Mouse (Mus musculus) intestine, embryonic 14.5 days (tissue): Measurements from ENCODE around the gene Chn2. TPM values are rescaled to one million over a fixed set of nuclear protein-coding genes. Genes with fewer than 3 reads are reported as not detected.

Experiments used
- ATAC-seq: fragments of 200-750 bp; cut with Nextera tagmentation; replicated peaks from 2 replicates; pipeline ENCODE4 v1.8.0; 2017; ENCODE audit warnings: low read depth, moderate number of reproducible peaks, moderate TSS enrichment, moderate library complexity; ENCODE audit not compliant: low FRiP score, low TSS enrichment
- DNase-seq: peaks from one replicate; pipeline ENCODE4 v3.0.0-alpha.2; 2018; ENCODE audit warnings: low spot score
- H3K27ac ChIP-seq: fragments of 300-500 bp; sonication (generic); 2 replicates; pipeline ENCODE4 v1.5.1; 2014; ENCODE audit warnings: low read depth, mild to moderate bottlenecking, control low read depth
- H3K27me3 ChIP-seq: fragments of 300-500 bp; sonication (generic); replicated peaks from 2 replicates; pipeline ENCODE4 v1.6.1; 2014; ENCODE audit warnings: low read length, control low read depth; ENCODE audit not compliant: control insufficient read depth, insufficient read depth
- H3K36me3 ChIP-seq: fragments of 300-500 bp; sonication (generic); 2 replicates; pipeline ENCODE4 v1.6.1; 2014; ENCODE audit warnings: low read length, control low read depth; ENCODE audit not compliant: control insufficient read depth, insufficient read depth
- H3K4me1 ChIP-seq: fragments of 300-500 bp; sonication (generic); replicated peaks from 2 replicates; pipeline ENCODE4 v1.6.1; 2014; ENCODE audit warnings: low read length, control low read depth, mixed read lengths; ENCODE audit not compliant: control insufficient read depth, insufficient read depth
- H3K4me2 ChIP-seq: fragments of 300-500 bp; sonication (generic); 2 replicates; pipeline ENCODE4 v1.6.1; 2014; ENCODE audit warnings: low read length
- H3K4me3 ChIP-seq: fragments of 300-500 bp; sonication (generic); 2 replicates; pipeline ENCODE4 v1.5.1; 2014; ENCODE audit warnings: low read depth, low read length, control low read depth, mixed read lengths
- H3K9ac ChIP-seq: fragments of 300-500 bp; sonication (generic); 2 replicates; pipeline ENCODE4 v1.6.1; 2014; ENCODE audit warnings: mild to moderate bottlenecking, low read length
- H3K9me3 ChIP-seq: fragments of 300-500 bp; sonication (generic); 2 replicates; pipeline ENCODE4 v1.6.1; 2016; ENCODE audit warnings: low read length, control low read depth; ENCODE audit not compliant: control insufficient read depth
- WGBS: fragments of 180-500 bp; shearing (Covaris S2); extraction: QIAGEN DNeasy Blood & Tissue Kit; methylation state at CpG from one replicate; pipeline ENCODE4 v1.1.7; 2014; 5-methylcytosine and 5-hydroxymethylcytosine counted together
- polyA plus RNA-seq: library from polyadenylated mRNA; unstranded; fragments of >200 nt; fragmentation: Nextera tagmentation; extraction: Ambion mirVana; gene quantifications from 2 replicates; pipeline ENCODE4 v1.2.1, GENCODE M21; 2014

Chn2 gene
- polyA plus RNA-seq, 1 experiment from 2014 or later = 25.0 TPM

DNA sequence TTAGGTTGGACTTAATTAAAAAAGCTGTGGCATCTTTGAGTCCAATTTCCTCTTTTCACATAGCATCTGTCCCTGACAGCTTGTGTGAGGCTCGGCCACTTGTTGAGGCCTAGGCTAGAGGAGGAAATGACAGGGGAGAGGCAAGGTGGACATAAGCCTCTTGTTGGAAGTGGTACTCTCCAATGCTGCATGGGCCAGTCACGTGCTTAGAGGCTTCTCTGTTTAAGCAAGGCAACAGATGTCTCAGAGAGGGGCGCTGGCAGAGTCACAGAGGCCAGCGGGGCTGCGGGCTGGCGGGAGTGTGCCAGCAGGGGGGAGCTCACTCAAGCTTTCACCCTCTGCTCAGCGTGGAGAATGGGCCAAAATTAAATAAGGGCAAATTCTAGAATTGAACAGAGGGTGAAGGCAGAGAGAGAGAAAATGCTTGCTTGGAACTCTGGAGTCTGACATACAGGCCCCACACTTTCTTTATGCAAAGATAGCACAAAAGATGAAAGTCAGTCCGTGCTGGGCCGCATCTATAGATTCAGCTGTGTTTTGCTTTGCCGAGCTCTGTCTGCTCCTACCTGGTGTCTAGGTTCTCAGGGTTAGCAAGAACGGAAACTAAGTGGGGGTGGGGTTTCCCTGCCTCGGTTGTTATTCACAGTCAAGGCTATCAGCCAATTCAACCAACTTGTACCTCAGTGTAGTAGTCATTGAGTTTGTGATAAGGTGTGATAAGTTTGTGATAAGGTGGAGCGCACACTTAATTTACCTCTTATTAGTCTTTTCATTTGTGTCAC, 80.7 kb downstream of the Chn2 start:
- 38% methylated on average over 13 of the region's 13 CpGs for WGBS
- no peak overlapping the region for H3K4me3 ChIP-seq
- ATAC-seq = no peak
- H3K27ac ChIP-seq = no peak overlapping the region
- no peaks in the 10 kb centered on the region for H3K36me3 ChIP-seq
- H3K9me3 ChIP-seq = no peaks in the 10 kb centered on the region
- no peaks in the 10 kb centered on the region for H3K27me3 ChIP-seq
- H3K4me2 ChIP-seq = no peak overlapping the region
- DNase-seq = no peak
- no peak overlapping the region for H3K9ac ChIP-seq
- H3K4me1 ChIP-seq = peaks cover 7% of the 10 kb centered on the region; the same call in 1 of the 2 replicates

DNA sequence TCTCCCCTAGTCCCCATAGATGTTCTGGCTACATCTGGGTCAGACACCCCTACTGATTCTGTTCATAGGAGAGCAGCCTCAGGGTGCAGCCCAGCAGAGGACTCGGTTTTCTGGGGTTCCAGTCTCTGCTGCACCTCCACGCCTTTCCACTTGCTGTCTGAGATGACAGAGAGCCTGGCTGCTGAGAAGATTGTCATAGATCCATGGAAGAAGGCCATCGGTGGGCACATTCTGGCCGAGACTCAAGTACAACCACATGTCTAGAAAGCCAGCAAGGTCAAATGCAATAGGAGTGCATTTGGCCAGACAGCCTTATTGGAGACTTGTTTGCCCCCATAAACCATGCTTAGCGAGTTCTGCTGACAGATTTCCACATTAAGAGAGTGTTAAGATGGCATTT, 81.5 kb downstream of the Chn2 start:
- ATAC-seq = no peak
- no peak for DNase-seq
- no peak overlapping the region for H3K4me3 ChIP-seq
- peaks cover 10% of the 10 kb centered on the region; the same call in 1 of the 2 replicates for H3K4me1 ChIP-seq
- WGBS = 86% methylated on average over 5 of the region's 5 CpGs
- H3K27me3 ChIP-seq = no peaks in the 10 kb centered on the region
- no peaks in the 10 kb centered on the region for H3K9me3 ChIP-seq
- no peak overlapping the region for H3K4me2 ChIP-seq
- H3K9ac ChIP-seq = no peak overlapping the region
- no peak overlapping the region for H3K27ac ChIP-seq
- H3K36me3 ChIP-seq = no peaks in the 10 kb centered on the region

DNA sequence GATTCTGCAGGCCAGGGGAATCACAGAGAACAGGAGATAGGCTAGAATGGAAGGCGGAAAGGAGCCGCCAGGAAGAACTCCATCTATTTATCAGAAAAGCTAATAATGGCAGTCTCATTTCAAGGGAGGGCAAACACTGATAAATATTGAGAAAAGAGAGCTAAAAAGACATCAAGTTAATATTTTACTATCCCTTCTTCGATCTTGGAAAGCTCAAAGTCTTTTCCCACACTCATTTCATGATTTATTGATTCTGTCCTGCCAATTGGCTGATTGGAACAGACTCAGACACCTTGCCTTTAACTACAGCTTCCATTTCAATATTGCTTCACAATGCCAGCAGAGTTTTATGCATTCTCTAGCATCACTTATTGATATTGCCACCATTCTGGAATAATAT, 85.2 kb downstream of the Chn2 start:
- 45% methylated on average over 3 of the region's 3 CpGs for WGBS
- Histone ChIP-seq H3K9ac (no peak overlapping the region), H3K36me3 (no peaks in the 10 kb centered on the region), H3K4me2 (no peak overlapping the region), H3K4me3 (no peak overlapping the region), H3K4me1 (peaks cover 8% of the 10 kb centered on the region; the same call in 1 of the 2 replicates), H3K27ac (no peak overlapping the region), H3K9me3 (no peaks in the 10 kb centered on the region), H3K27me3 (no peaks in the 10 kb centered on the region)
- DNase-seq = no peak
- ATAC-seq = no peak

DNA sequence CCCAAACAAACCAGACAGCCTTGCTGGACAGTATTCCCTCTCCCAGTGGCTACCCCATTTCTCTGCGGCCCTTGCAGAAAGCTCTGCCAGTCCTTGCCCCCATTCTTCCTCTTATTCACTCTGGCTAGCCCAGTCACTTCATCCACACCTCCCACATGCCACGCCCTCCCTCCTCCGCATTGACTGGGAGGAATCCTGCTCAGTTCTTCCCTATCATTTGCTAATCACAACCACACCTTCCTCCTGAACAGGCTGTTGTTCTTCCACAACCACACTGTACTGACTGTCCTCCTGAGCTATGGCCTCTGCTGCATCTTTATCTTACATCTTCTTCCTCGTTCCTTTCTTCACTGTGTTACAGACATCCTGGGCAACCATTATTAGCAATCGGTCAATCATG, 86.2 kb downstream of the Chn2 start:
- H3K4me3 ChIP-seq = no peak overlapping the region
- H3K27ac ChIP-seq = no peak overlapping the region
- no peaks in the 10 kb centered on the region for H3K27me3 ChIP-seq
- H3K9me3 ChIP-seq = no peaks in the 10 kb centered on the region
- WGBS = 63% methylated on average over 5 of the region's 5 CpGs
- peaks cover 5% of the 10 kb centered on the region; the same call in 1 of the 2 replicates for H3K4me1 ChIP-seq
- no peak overlapping the region for H3K4me2 ChIP-seq
- H3K9ac ChIP-seq = no peak overlapping the region
- DNase-seq (no peak), ATAC-seq (no peak)
- H3K36me3 ChIP-seq = no peaks in the 10 kb centered on the region

DNA sequence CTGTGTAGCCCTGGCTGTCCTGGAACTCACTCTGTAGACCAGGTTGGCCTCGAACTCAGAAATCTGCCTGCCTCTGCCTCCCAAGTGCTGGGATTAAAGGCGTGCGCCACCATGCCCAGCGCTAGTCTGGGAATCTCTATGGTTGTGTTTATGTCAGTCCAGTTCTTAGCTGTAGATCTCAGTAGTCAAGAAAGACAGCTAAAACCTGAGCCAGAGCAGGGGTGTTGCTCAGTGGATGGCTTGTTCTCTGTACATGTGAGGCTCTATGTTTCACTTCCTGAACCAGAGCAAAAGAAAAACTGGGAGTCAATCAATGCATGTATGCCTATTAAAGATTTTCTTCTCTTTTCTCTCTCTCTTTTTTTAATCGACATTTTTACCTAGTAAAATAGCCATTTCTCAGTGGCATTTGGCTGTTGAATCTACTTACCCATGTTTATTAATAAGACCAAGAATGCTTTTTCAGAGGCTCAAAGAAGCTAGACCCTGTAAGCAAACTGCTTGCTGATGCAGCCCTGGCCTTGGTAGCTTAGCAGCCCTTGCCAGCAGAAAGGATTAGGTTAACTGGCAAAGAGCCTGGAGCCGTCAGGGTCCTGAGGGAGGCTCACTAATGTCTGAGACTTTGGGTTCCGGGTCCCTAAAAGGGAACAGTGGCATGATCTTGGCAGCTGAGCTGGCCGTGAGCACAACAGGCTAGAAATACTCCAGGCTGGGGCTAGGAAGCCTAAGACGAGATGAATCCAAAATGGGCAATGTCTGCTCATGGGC, 87.1 kb downstream of the Chn2 start:
- Histone ChIP-seq H3K9me3 (no peaks in the 10 kb centered on the region), H3K27ac (no peak overlapping the region), H3K4me1 (peaks cover 5% of the 10 kb centered on the region; the same call in 1 of the 2 replicates), H3K27me3 (no peaks in the 10 kb centered on the region), H3K4me2 (no peak overlapping the region), H3K4me3 (no peak overlapping the region), H3K36me3 (no peaks in the 10 kb centered on the region), H3K9ac (no peak overlapping the region)
- ATAC-seq = no peak
- DNase-seq = no peak
- WGBS = 84% methylated on average over 9 of the region's 9 CpGs

DNA sequence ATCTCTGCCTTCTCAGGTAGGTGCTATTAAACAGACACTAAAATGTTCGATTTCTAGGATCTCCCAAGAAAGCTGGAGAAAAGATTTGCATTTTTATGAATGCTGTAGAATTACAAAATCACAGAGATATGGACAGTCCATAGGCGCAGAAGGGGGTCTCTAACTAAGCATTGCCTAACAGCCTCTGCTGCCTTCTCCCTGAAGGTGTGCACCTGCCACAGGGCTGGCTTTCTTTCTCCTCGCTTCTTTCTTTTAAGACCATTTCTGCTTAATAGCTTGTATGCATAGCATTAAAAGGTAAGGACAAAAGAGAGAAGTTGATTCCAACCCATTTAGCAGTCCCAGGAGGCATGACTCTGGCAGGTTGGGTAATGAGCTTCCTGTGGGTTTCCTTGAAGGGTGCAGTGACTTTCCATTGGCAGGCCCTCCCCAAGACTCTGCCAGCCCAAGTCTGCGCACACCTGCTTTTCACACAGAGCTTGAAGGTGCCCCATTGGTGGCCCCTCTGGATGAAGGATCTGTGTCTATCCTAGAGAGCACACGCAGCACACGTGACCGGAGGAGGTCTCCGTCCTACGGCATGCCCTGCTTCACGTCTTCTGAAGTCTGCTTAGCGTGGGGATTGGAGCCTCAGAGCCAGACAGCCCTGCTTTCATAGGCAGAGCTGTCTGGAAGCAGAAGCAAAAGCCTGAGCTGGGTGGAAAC, 87.8 kb downstream of the Chn2 start:
- no peaks in the 10 kb centered on the region for H3K27me3 ChIP-seq
- H3K4me2 ChIP-seq = no peak overlapping the region
- H3K9me3 ChIP-seq = no peaks in the 10 kb centered on the region
- no peak overlapping the region for H3K27ac ChIP-seq
- ATAC-seq = no peak
- H3K9ac ChIP-seq = no peak overlapping the region
- WGBS = 76% methylated on average over 11 of the region's 11 CpGs
- no peak for DNase-seq
- no peak overlapping the region for H3K4me3 ChIP-seq
- no peaks in the 10 kb centered on the region for H3K36me3 ChIP-seq
- peaks cover 5% of the 10 kb centered on the region; the same call in 1 of the 2 replicates for H3K4me1 ChIP-seq

DNA sequence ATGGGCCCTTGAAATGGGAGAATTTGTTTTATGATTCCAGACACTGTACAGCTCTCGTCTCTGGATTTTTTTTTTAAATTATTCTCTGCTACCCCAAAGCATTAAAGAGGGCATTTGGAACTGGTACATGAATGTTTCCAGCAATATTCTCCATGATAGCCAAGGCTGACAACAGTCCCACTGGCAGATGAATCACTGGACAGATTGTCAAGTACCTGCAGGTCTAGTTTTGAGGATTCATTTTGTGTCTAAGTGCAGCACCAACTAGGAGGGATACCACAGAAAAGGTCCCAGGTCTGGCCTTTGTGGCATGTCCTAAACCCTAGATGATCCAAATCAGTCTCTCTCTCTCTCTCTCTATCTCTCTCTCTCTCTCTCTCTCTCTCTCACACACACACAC, 89.3 kb downstream of the Chn2 start:
- DNase-seq (no peak), ATAC-seq (no peak)
- Histone ChIP-seq H3K9ac (no peak overlapping the region), H3K27ac (no peak overlapping the region), H3K36me3 (no peaks in the 10 kb centered on the region), H3K9me3 (no peaks in the 10 kb centered on the region), H3K4me1 (peaks cover 5% of the 10 kb centered on the region; the same call in 1 of the 2 replicates), H3K4me2 (no peak overlapping the region), H3K4me3 (no peak overlapping the region), H3K27me3 (no peaks in the 10 kb centered on the region)
- WGBS = 74% methylated on average over 1 of the region's 1 CpGs

DNA sequence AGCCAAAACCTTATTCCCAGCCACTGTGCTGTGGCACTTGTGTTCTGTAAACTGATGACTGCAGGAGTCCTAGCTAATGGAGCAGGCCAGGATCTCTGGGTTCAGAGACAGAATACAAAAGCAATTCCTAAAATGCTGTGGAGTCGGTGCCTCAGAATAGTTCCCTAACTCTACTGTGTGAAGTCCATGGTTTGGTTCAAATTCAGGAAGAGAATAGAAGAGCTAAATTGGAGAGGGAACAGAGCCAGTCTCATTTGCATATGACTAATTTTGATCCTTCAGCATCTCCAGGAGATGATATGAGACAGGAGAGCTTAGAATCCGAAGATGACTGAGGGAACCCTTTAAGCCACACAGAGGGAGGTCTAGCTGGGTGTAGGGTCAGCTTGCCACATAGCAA, 90.2 kb downstream of the Chn2 start:
- H3K36me3 ChIP-seq = no peaks in the 10 kb centered on the region
- peaks cover 5% of the 10 kb centered on the region; the same call in 1 of the 2 replicates for H3K4me1 ChIP-seq
- no peak overlapping the region for H3K4me3 ChIP-seq
- no peaks in the 10 kb centered on the region for H3K9me3 ChIP-seq
- H3K27ac ChIP-seq = no peak overlapping the region
- 87% methylated on average over 2 of the region's 2 CpGs for WGBS
- ATAC-seq (no peak), DNase-seq (no peak)
- no peaks in the 10 kb centered on the region for H3K27me3 ChIP-seq
- no peak overlapping the region for H3K9ac ChIP-seq
- no peak overlapping the region for H3K4me2 ChIP-seq
